Mouse (Mus musculus) c-Kit-positive CD71-negative TER-119-negative erythroid progenitor cells, embryonic 14.5 days (primary cell): ENCODE results near the gene Olfr1176.

Experiments used
- DNase-seq: peaks from one replicate; pipeline ENCODE4 v3.0.0-alpha.2; 2013; ENCODE audit warnings: low read depth

The Olfr1176 gene

DNA sequence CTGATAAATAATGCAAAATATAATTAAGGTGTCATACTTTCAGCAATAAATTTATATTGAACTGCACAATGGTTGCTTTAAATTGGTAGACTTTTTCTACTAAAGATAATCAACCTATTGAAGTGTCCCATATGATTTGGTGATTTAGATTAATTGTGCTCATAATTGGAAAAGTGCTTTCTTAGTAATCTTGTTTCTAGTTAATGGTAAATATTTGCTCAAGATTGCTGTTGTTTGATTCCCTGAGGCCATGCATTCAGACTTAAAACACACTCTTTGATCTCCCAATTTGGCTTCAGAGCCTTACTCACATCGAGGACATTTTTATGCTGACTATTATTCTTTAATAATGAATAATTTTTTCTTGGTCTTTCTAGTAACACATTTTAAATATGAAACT lies at the start of gene Olfr1176:
Gene Olfr1176, plus strand, starts transcription at position 301 of the 400 bp plus-strand sequence.
- DNase-seq: no peak

- no peak for DNase-seq
Observed at GRCm38 (mm10) chr2:88315035-88315434, 21.5 kb upstream of the Olfr1176 start, which contains the start of gene Olfr1174-ps. Olfr1174-ps (minus strand) TSS chr2:88315135.

GRCm38 (mm10) chr2:88327115-88327514 lies 9.4 kb upstream of the Olfr1176 start, which contains the start of gene Olfr1175-ps:
Olfr1175-ps (minus strand) TSS chr2:88327215.
- no peak for DNase-seq

- DNase-seq: no peak
Observed at GRCm38 (mm10) chr2:88346392-88346791, 9.9 kb downstream of the Olfr1176 start, which contains the start of gene Olfr1177-ps. Olfr1177-ps (minus strand) TSS chr2:88346492.

GRCm38 (mm10) chr2:88356304-88356703 lies 19.8 kb downstream of the Olfr1176 start:
- DNase-seq: peak; percentile 14

- no peak for DNase-seq
Observed at GRCm38 (mm10) chr2:88386762-88387161, 50.2 kb downstream of the Olfr1176 start, which contains the start of gene Olfr1178. Olfr1178 (plus strand) TSS chr2:88387062.
